Mouse (Mus musculus) layer of hippocampus, adult 6 months (tissue): ENCODE measurements around the gene Gm10801. TPM values are rescaled to one million over a fixed set of nuclear protein-coding genes. Genes with fewer than 3 reads are reported as not detected.

Source experiments
- long read RNA-seq, 2 experiments: library from polyadenylated mRNA; unstranded; transcript quantifications; one replicate each; pipeline ENCODE4 v2.0.0; 2019 to 2020
- polyA plus RNA-seq: library from polyadenylated mRNA; unstranded; fragments of <200 nt; fragmentation: Nextera tagmentation; gene quantifications from 2 replicates; pipeline ENCODE4 v1.2.3, GENCODE M21; 2021

The Gm10801 gene
- polyA plus RNA-seq, result 1.5 TPM in 1 of 2 replicates, not detected in the other
- long read RNA-seq, experiment 1, result 0 reads
- long read RNA-seq, experiment 2, result 0 reads

GRCm38 (mm10) chr2:98661937-98662336, at the start of gene Gm10801:
Gene Gm10801 (plus strand): TSS chr2:98662237.

GRCm38 (mm10) chr2:98667201-98667600, 5.2 kb downstream of the Gm10801 start, which contains the start of gene Gm10800:
Gene Gm10800 (minus strand): TSS chr2:98667301.

Other genes starting within 250 kb of the Gm10801 start
- 5.3 and 7.3 TPM in 2 replicates for gene Gm10800, start 5.1 kb downstream of the Gm10801 start, polyA plus RNA-seq